Mouse (Mus musculus) E14TG2a.4 (cell line): ENCODE data around the gene Gadd45g.

Experiments used
- CTCF ChIP-seq: conservative IDR thresholded peaks from 2 replicates; pipeline ENCODE4 v1.5.1; 2014; ENCODE audit warnings: low read length
- NANOG ChIP-seq: IDR thresholded peaks from 2 replicates; pipeline ENCODE4 v1.6.1; 2014; ENCODE audit warnings: borderline replicate concordance, low read length, mixed read lengths

- TF ChIP-seq CTCF, result no peak
- TF ChIP-seq NANOG, result no peak
Observed at GRCm38 (mm10) chr13:51868491-51869128, 22.1 kb downstream of the Gadd45g start.
